Mouse (Mus musculus) myocyte (in vitro differentiated cells): Measurements from ENCODE around the gene Aebp2.

Experiments
- CEBPB ChIP-seq: IDR thresholded peaks from 2 replicates; pipeline ENCODE4 v1.6.1; 2011; ENCODE audit warnings: mild to moderate bottlenecking, moderate library complexity; ENCODE audit not compliant: poor library complexity, insufficient read depth, severe bottlenecking
- E2F4 ChIP-seq: IDR thresholded peaks from one replicate; pipeline ENCODE4 v1.6.1; 2011; ENCODE audit warnings: mild to moderate bottlenecking, control low read depth, moderate library complexity; ENCODE audit not compliant: insufficient read depth
- MAX ChIP-seq: IDR thresholded peaks from one replicate; pipeline ENCODE4 v1.6.1; 2011; ENCODE audit warnings: low read depth, mild to moderate bottlenecking, control low read depth
- MYOD1 ChIP-seq, 3 experiments: IDR thresholded peaks; one replicate each; pipeline ENCODE4 v1.6.1; 2011; ENCODE audit warnings: control low read depth in 2 of 3, low read depth in 2 of 3, mild to moderate bottlenecking in 2 of 3, moderate library complexity in 1 of 3; ENCODE audit not compliant: insufficient read length in 2 of 3, control insufficient read depth in 1 of 3
- MYOG ChIP-seq, 3 experiments: IDR thresholded peaks; one replicate each; pipeline ENCODE4 v1.6.1; 2011; ENCODE audit warnings: control low read depth in 2 of 3, low read depth in 2 of 3, mild to moderate bottlenecking in 2 of 3; ENCODE audit not compliant: insufficient read length in 2 of 3, control insufficient read depth in 1 of 3, insufficient read depth in 1 of 3
- POLR2A ChIP-seq: IDR thresholded peaks from one replicate; pipeline ENCODE4 v1.6.1; 2011; ENCODE audit warnings: low read depth, mild to moderate bottlenecking, control low read depth, moderate library complexity; ENCODE audit not compliant: insufficient read length
- POLR2AphosphoS2 ChIP-seq: IDR thresholded peaks from one replicate; pipeline ENCODE4 v1.6.1; 2011; ENCODE audit warnings: low read depth, control low read depth; ENCODE audit not compliant: insufficient read length
- REST ChIP-seq: IDR thresholded peaks from one replicate; pipeline ENCODE4 v1.6.1; 2011; ENCODE audit warnings: mild to moderate bottlenecking, control low read depth, moderate library complexity; ENCODE audit not compliant: insufficient read depth, insufficient read length
- TCF12 ChIP-seq: IDR thresholded peaks from one replicate; pipeline ENCODE4 v1.6.1; 2011; ENCODE audit warnings: mild to moderate bottlenecking, control low read depth; ENCODE audit not compliant: poor library complexity, insufficient read depth, severe bottlenecking
- TCF3 ChIP-seq: IDR thresholded peaks from one replicate; pipeline ENCODE4 v1.6.1; 2011; ENCODE audit warnings: low read depth, control low read depth; ENCODE audit not compliant: insufficient read length
- USF1 ChIP-seq: IDR thresholded peaks from one replicate; pipeline ENCODE4 v1.6.1; 2011; ENCODE audit warnings: low read depth, mild to moderate bottlenecking, control low read depth, moderate library complexity

GRCm38 (mm10) chr6:140611893-140612473, 10.5 kb upstream of the Aebp2 start:
- no peak for TF ChIP-seq POLR2A
- no peak for TF ChIP-seq TCF12
- no peak for TF ChIP-seq MYOD1 (IDR thresholded peaks at IDR 0.05; ENCODE audit: control insufficient read depth in 1 of 3, insufficient read length in 2 of 3, low read depth in 2 of 3)
- TF ChIP-seq E2F4, result no peak
- no peak for TF ChIP-seq REST
- no peak for TF ChIP-seq USF1
- TF ChIP-seq POLR2AphosphoS2, result no peak
- no peak for TF ChIP-seq MYOG (IDR thresholded peaks at IDR 0.05; ENCODE audit: control insufficient read depth in 1 of 3, insufficient read depth in 1 of 3, insufficient read length in 2 of 3, low read depth in 2 of 3)
- no peak for TF ChIP-seq MAX
- TF ChIP-seq CEBPB, result no peak
- no peak for TF ChIP-seq TCF3
